10 mouse cellular contexts compared by ENCODE assay signal in the genomic region with DNA sequence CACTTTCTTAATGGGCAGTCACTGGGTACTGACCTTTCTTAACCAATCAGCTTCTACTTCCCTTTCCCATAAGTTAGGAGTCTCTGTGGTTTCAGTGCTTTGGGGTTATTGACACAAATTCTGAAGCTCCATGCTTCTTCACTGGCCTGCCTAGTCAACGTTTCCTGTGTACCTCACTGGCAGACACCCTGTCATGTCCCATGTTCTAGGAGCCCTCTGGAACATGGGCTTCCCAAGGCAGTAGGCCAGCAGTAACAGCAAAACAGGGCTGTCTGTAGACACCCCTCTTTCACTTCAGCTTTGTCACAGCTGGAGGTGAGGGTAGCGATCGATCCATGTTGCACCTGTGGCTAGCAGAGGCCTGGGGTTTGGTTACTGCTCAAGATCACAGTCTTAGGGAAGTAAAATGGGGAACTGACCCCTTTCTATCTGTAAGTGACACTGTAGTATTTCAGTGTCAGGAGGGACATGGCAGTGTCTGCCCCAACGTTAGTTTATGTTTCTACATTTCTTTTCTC. TPM values are rescaled to one million over a fixed set of nuclear protein-coding genes. Genes with fewer than 3 reads are reported as not detected.
DNase-seq lines count a peak whose midpoint lies in the region; ATAC-seq and TF ChIP-seq lines count a peak whose summit lies in the region.
"Had no signal": no experiment of that assay in that cellular context is flagged by ENCODE, and none has a peak within 500 bp of the region (broad histone marks: within the 10 kb centered on the region; RNA-seq: fewer than 3 reads in every experiment).

No protein-coding gene starts in this region.

- ATAC-seq in lung, postnatal 0 days = no peak
- peak; percentile 7 for ATAC-seq in activated CD4-positive, CD25-positive, alpha-beta regulatory T cell, adult 4 months
- ATAC-seq in liver, embryonic 13.5 days (ENCODE audit: low read depth) = 0 out of 2 replicates have a peak, but pooled peaks have one; percentile 1
- ATAC-seq: forebrain, postnatal 0 days had no signal

- H3K4me2 ChIP-seq in lung, postnatal 0 days (replicated peaks; ENCODE audit: low read depth, low read length) = no peak overlapping the region
- H3K4me2 ChIP-seq in liver, embryonic 13.5 days = peak overlapping the region; percentile 36

- TF ChIP-seq EP300 in lung, postnatal 0 days (IDR thresholded peaks at IDR 0.05) = no peak

- TF ChIP-seq POLR2A in lung, adult 2 months (IDR thresholded peaks at IDR 0.05; ENCODE audit: borderline replicate concordance, extremely low read depth, low read depth, low read length) = no peak

- H3K27ac ChIP-seq in lung, postnatal 0 days (ENCODE audit: low read length) = peak overlapping the region; percentile 57; the same call in 1 of the 2 replicates
- peak overlapping the region; percentile 81 for H3K27ac ChIP-seq in liver, embryonic 13.5 days

- H3K27me3 ChIP-seq in lung, postnatal 0 days (replicated peaks; ENCODE audit: insufficient read depth, low read length) = no peaks in the 10 kb centered on the region
- no peaks in the 10 kb centered on the region for H3K27me3 ChIP-seq in liver, embryonic 13.5 days
- H3K27me3 ChIP-seq in splenic B cell, adult 2 months (ENCODE audit: control insufficient read depth, insufficient read depth, low read length, poor library complexity, severe bottlenecking) = no peaks in the 10 kb centered on the region

- no peak overlapping the region for H3K4me3 ChIP-seq in lung, postnatal 0 days (ENCODE audit: low read depth, low read length)
- no peak overlapping the region for H3K4me3 ChIP-seq in lung, adult 2 months (replicated peaks; ENCODE audit: extremely low read depth, low read depth, low read length)
- no peak overlapping the region for H3K4me3 ChIP-seq in liver, embryonic 13.5 days (replicated peaks)

- H3K4me1 ChIP-seq in lung, postnatal 0 days (ENCODE audit: insufficient read depth, low read depth, low read length) = peaks cover 11% of the 10 kb centered on the region; the same call in 1 of the 2 replicates
- H3K4me1 ChIP-seq in lung, adult 2 months (ENCODE audit: control insufficient read depth, insufficient read depth, low read length) = peaks cover 40% of the 10 kb centered on the region
- peaks cover 91% of the 10 kb centered on the region for H3K4me1 ChIP-seq in liver, embryonic 13.5 days (replicated peaks)

- peak; percentile 46 for DNase-seq in lung, postnatal 0 days (ENCODE audit: low spot score)
- no peak for DNase-seq in lung, adult 2 months
- DNase-seq in liver, embryonic 13.5 days = no peak
- peak; percentile 92 for DNase-seq in splenic B cell, adult 2 months (ENCODE audit: low read depth, low spot score)
- no peak for DNase-seq in ovary, postnatal 14 days (ENCODE audit: low spot score)
- DNase-seq in gastrocnemius, postnatal 10 days = no peak
- DNase-seq in right cerebral cortex, postnatal 14 days = no peak
- DNase-seq: cerebellum, adult 18-20 months; forebrain, postnatal 0 days had no signal

- no peak for TF ChIP-seq CTCF in lung, postnatal 0 days (IDR thresholded peaks at IDR 0.05)
- TF ChIP-seq CTCF in lung, adult 2 months (IDR thresholded peaks at IDR 0.05; ENCODE audit: insufficient read depth, low read length) = no peak

- WGBS in lung, postnatal 0 days = 69% methylated on average over 4 of the region's 4 CpGs
- WGBS in lung, adult 2 months = 59% methylated on average over 4 of the region's 4 CpGs
- 28% methylated on average over 4 of the region's 4 CpGs for WGBS in liver, embryonic 13.5 days (ENCODE audit: insufficient replicate concordance)

- H3K9me3 ChIP-seq in lung, postnatal 0 days (ENCODE audit: low read length) = no peaks in the 10 kb centered on the region
- H3K9me3 ChIP-seq in liver, embryonic 13.5 days (replicated peaks) = no peaks in the 10 kb centered on the region

- no peaks in the 10 kb centered on the region for H3K36me3 ChIP-seq in lung, postnatal 0 days (ENCODE audit: insufficient read depth, low read length)
- H3K36me3 ChIP-seq in liver, embryonic 13.5 days = no peaks in the 10 kb centered on the region; the same call in 1 of the 2 replicates
- no peaks in the 10 kb centered on the region for H3K36me3 ChIP-seq in splenic B cell, adult 2 months (ENCODE audit: control insufficient read depth, insufficient read depth, low read length, poor library complexity, severe bottlenecking)

- no peak overlapping the region for H3K9ac ChIP-seq in lung, postnatal 0 days (replicated peaks; ENCODE audit: low read depth)
- H3K9ac ChIP-seq in liver, embryonic 13.5 days = 0 out of 2 replicates have a peak overlapping the region, but pooled peaks have one; percentile 28
- H3K9ac ChIP-seq: forebrain, postnatal 0 days had no signal

RNA-seq across cellular contexts. Expression of gene Rapgef1, which starts 4.6 kb away (rescaled TPM):
- polyA plus RNA-seq in lung, postnatal 0 days (2015; fragmentation: Nextera tagmentation; extraction: Ambion mirVana) = 10.6 and 11.4 TPM in 2 replicates
- polyA plus RNA-seq in lung, adult 2 months (2012; rRNA removed) = 52.4 and 65.2 TPM in 2 replicates
- 10 to 100 TPM; 21.9 to 24.0 TPM for polyA plus RNA-seq in activated CD4-positive, CD25-positive, alpha-beta regulatory T cell, adult 4 months (2017; shearing (Covaris generic))
- polyA plus RNA-seq in liver, embryonic 13.5 days (2015; fragmentation: Nextera tagmentation; extraction: Ambion mirVana) = 5.3 and 5.4 TPM in 2 replicates
- 10 to 100 TPM; 90.9 to 92.2 TPM for total RNA-seq in gastrocnemius, postnatal 10 days (2021)

Comparison
In these comparisons a context has a peak if more than half of its experiments do, and no peak if none do; other contexts are left out.
1. DNase-seq: peak in lung, postnatal 0 days (single experiment) and splenic B cell, adult 2 months (single experiment); none in lung, adult 2 months (single experiment), liver, embryonic 13.5 days (single experiment), ovary, postnatal 14 days (single experiment), gastrocnemius, postnatal 10 days (single experiment) and right cerebral cortex, postnatal 14 days (single experiment).